Mouse (Mus musculus) left cerebral cortex, adult 9 months (tissue): Measurements from ENCODE around the gene Dapk3.
"Not testable (repeated sequence)": the region's sequence is repeated elsewhere in the genome, so short reads cannot be mapped to it uniquely, and the experiment has no call there.

Experiments
- DNase-seq, 2 experiments: peaks; one replicate each; pipeline ENCODE4 v3.0.0; 2022; ENCODE audit warnings: low spot score in 2 of 2

Gene Dapk3

GRCm38 (mm10) chr10:81145778-81146177 lies 37.0 kb upstream of the Dapk3 start:
- no peak for DNase-seq

- DNase-seq = no peak
Measured at GRCm38 (mm10) chr10:81146296-81146695, 36.5 kb upstream of the Dapk3 start.

GRCm38 (mm10) chr10:81151261-81151660 lies 31.5 kb upstream of the Dapk3 start:
- no peak for DNase-seq

GRCm38 (mm10) chr10:81152609-81153008 lies 30.2 kb upstream of the Dapk3 start:
- DNase-seq = no peak

GRCm38 (mm10) chr10:81154313-81154712 lies 28.5 kb upstream of the Dapk3 start:
- DNase-seq = no peak

GRCm38 (mm10) chr10:81154736-81155135 lies 28.1 kb upstream of the Dapk3 start:
- no peak for DNase-seq

- DNase-seq = no peak
Measured at GRCm38 (mm10) chr10:81161602-81162317, 21.0 kb upstream of the Dapk3 start.

GRCm38 (mm10) chr10:81162318-81162652 lies 20.5 kb upstream of the Dapk3 start:
- no peak for DNase-seq

- no peak for DNase-seq
Measured at GRCm38 (mm10) chr10:81165118-81165517, 17.7 kb upstream of the Dapk3 start.

- peak; percentile 99 to 100 for DNase-seq
Measured at GRCm38 (mm10) chr10:81167200-81168086, 15.4 kb upstream of the Dapk3 start, which contains the start of gene Pias4. Pias4 (minus strand) TSS chr10:81167923.

GRCm38 (mm10) chr10:81168087-81168431 lies 14.7 kb upstream of the Dapk3 start:
- DNase-seq = no peak

- peak in 1 of 2 experiments; percentile 77 for DNase-seq
Measured at GRCm38 (mm10) chr10:81168521-81169244, 14.1 kb upstream of the Dapk3 start.

GRCm38 (mm10) chr10:81169411-81169900 lies 13.3 kb upstream of the Dapk3 start:
- DNase-seq = not testable (repeated sequence)

- peak in 1 of 2 experiments; percentile 82 for DNase-seq
Measured at GRCm38 (mm10) chr10:81173132-81173531, 9.7 kb upstream of the Dapk3 start.

GRCm38 (mm10) chr10:81174617-81175344 lies 8.0 kb upstream of the Dapk3 start:
- peak in 1 of 2 experiments; percentile 92 for DNase-seq

GRCm38 (mm10) chr10:81175345-81175701 lies 7.5 kb upstream of the Dapk3 start:
- DNase-seq = not testable (repeated sequence)

GRCm38 (mm10) chr10:81175936-81176465 lies 6.8 kb upstream of the Dapk3 start:
- no peak for DNase-seq

- DNase-seq = peak; percentile 92 to 98
Measured at GRCm38 (mm10) chr10:81176466-81177271, 6.1 kb upstream of the Dapk3 start, which contains the start of gene Eef2. Eef2 (plus strand) TSS chr10:81176631.

GRCm38 (mm10) chr10:81177491-81177925 lies 5.3 kb upstream of the Dapk3 start:
- no peak for DNase-seq
